ENCODE assay signal across 12 mouse cellular contexts in the genomic region with DNA sequence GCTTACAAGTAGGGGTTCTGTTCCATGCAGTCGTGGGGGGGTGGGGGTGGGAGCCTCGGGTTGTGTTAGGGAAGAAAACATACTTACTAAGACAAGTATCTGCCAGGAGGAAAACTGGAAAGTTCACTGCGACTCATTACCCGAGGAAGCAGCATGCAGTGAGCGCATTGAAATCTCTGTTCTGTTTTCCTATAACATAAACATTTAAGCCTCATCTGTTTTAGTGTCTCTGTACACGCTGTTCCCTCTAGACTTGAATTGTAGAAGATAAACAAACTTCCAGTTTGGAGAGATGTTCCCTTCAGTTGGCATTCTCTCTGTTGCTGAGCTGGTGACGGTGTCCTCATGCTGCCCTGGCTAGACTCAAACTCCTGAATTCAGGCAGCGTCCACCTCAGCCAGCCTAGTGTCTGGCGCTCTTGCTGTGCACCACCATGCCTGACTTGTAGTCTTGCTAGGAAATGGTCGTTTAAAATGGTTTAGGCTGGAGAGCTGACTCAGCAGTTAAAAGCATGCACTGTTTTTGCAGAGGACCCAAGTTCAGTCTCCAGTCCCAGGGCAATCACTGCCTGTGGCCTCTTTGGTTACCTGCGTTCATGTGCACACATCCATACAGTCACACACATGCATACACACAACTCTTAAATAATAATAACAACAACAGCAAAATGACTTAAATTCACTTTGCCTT.
DNase-seq lines count a peak whose midpoint lies in the region; ATAC-seq and TF ChIP-seq lines count a peak whose summit lies in the region.
"Had no signal": no experiment of that assay in that cellular context is flagged by ENCODE, and none has a peak within 500 bp of the region (broad histone marks: within the 10 kb centered on the region; RNA-seq: fewer than 3 reads in every experiment).

No protein-coding gene starts in this region.

- H3K4me3 ChIP-seq in lung, postnatal 0 days (ENCODE audit: low read depth, low read length), result no peak overlapping the region
- no peak overlapping the region for H3K4me3 ChIP-seq in forebrain, embryonic 12.5 days (replicated peaks)
- H3K4me3 ChIP-seq in hindbrain, postnatal 0 days (ENCODE audit: low read length), result no peak overlapping the region
- no peak overlapping the region for H3K4me3 ChIP-seq in neural tube, embryonic 15.5 days (replicated peaks)
- H3K4me3 ChIP-seq: neural tube, embryonic 12.5 days had no signal

- intact Hi-C loops in heart, postnatal 36 days (cut with DNase I), result no loop called here

- ATAC-seq in lung, postnatal 0 days, result peak; percentile 67
- ATAC-seq in forebrain, embryonic 12.5 days (ENCODE audit: low FRiP score), result no peak
- no peak for ATAC-seq in hindbrain, postnatal 0 days
- no peak for ATAC-seq in neural tube, embryonic 15.5 days (ENCODE audit: low FRiP score)

- no peaks in the 10 kb centered on the region for H3K9me3 ChIP-seq in lung, postnatal 0 days (ENCODE audit: low read length)
- no peaks in the 10 kb centered on the region for H3K9me3 ChIP-seq in forebrain, embryonic 12.5 days
- H3K9me3 ChIP-seq in hindbrain, postnatal 0 days (ENCODE audit: low read length), result no peaks in the 10 kb centered on the region
- no peaks in the 10 kb centered on the region for H3K9me3 ChIP-seq in neural tube, embryonic 15.5 days (replicated peaks)
- H3K9me3 ChIP-seq: neural tube, embryonic 12.5 days had no signal

- H3K36me3 ChIP-seq in lung, postnatal 0 days (ENCODE audit: insufficient read depth, low read length), result peaks cover 5% of the 10 kb centered on the region; the same call in 1 of the 2 replicates
- H3K36me3 ChIP-seq in forebrain, embryonic 12.5 days (replicated peaks), result peaks cover 48% of the 10 kb centered on the region
- H3K36me3 ChIP-seq in hindbrain, postnatal 0 days (ENCODE audit: insufficient read depth, low read length), result peaks cover 6% of the 10 kb centered on the region; the same call in 1 of the 2 replicates
- H3K36me3 ChIP-seq in neural tube, embryonic 15.5 days, result peaks cover 6% of the 10 kb centered on the region

- no peak overlapping the region for H3K9ac ChIP-seq in lung, postnatal 0 days (replicated peaks; ENCODE audit: low read depth)
- H3K9ac ChIP-seq in forebrain, embryonic 12.5 days, result no peak overlapping the region
- no peak overlapping the region for H3K9ac ChIP-seq in hindbrain, postnatal 0 days (replicated peaks; ENCODE audit: low read length)
- H3K9ac ChIP-seq in neural tube, embryonic 15.5 days (replicated peaks), result no peak overlapping the region

- TF ChIP-seq CTCF in lung, postnatal 0 days (IDR thresholded peaks at IDR 0.05), result no peak
- no peak for TF ChIP-seq CTCF in hindbrain, postnatal 0 days (IDR thresholded peaks at IDR 0.05; ENCODE audit: low read depth)

- DNase-seq in lung, postnatal 0 days (ENCODE audit: low spot score), result peak; percentile 72
- DNase-seq in lung, postnatal 25 days (ENCODE audit: low spot score), result no peak
- DNase-seq in hindbrain, postnatal 0 days (ENCODE audit: low spot score), result no peak
- DNase-seq in cerebellum, postnatal 10 days, result no peak
- DNase-seq in right cerebral cortex, adult 18-20 months, result no peak
- DNase-seq in heart, postnatal 36 days, result no peak
- DNase-seq: kidney, adult 9 months; thymus, postnatal 36 days had no signal

- peaks cover 11% of the 10 kb centered on the region; the same call in 1 of the 2 replicates for H3K4me1 ChIP-seq in lung, postnatal 0 days (ENCODE audit: insufficient read depth, low read depth, low read length)
- H3K4me1 ChIP-seq in forebrain, embryonic 12.5 days, result peaks cover 48% of the 10 kb centered on the region
- H3K4me1 ChIP-seq in hindbrain, postnatal 0 days (ENCODE audit: insufficient read depth, low read length), result peaks cover 12% of the 10 kb centered on the region; the same call in 1 of the 2 replicates
- peaks cover 32% of the 10 kb centered on the region for H3K4me1 ChIP-seq in neural tube, embryonic 15.5 days

- H3K4me2 ChIP-seq in lung, postnatal 0 days (replicated peaks; ENCODE audit: low read depth, low read length), result no peak overlapping the region
- H3K4me2 ChIP-seq in forebrain, embryonic 12.5 days, result no peak overlapping the region
- no peak overlapping the region for H3K4me2 ChIP-seq in hindbrain, postnatal 0 days (ENCODE audit: low read depth, low read length)
- no peak overlapping the region for H3K4me2 ChIP-seq in neural tube, embryonic 15.5 days
- H3K4me2 ChIP-seq: heart, embryonic 11.5 days had no signal

- peak overlapping the region; percentile 82 for H3K27ac ChIP-seq in lung, postnatal 0 days (ENCODE audit: low read length)
- peak overlapping the region; percentile 88 for H3K27ac ChIP-seq in forebrain, embryonic 12.5 days
- peak overlapping the region; percentile 76 for H3K27ac ChIP-seq in hindbrain, postnatal 0 days
- H3K27ac ChIP-seq in neural tube, embryonic 15.5 days (replicated peaks), result peak overlapping the region; percentile 65; the same call in 1 of the 2 replicates

- TF ChIP-seq EP300 in lung, postnatal 0 days (IDR thresholded peaks at IDR 0.05), result peak; percentile 82

- 43% methylated on average over 11 of the region's 11 CpGs for WGBS in lung, postnatal 0 days
- WGBS in forebrain, embryonic 12.5 days, result 78% methylated on average over 11 of the region's 11 CpGs
- 64% methylated on average over 11 of the region's 11 CpGs for WGBS in hindbrain, postnatal 0 days
- WGBS in neural tube, embryonic 15.5 days, result 74% methylated on average over 11 of the region's 11 CpGs

- H3K27me3 ChIP-seq in lung, postnatal 0 days (replicated peaks; ENCODE audit: insufficient read depth, low read length), result no peaks in the 10 kb centered on the region
- H3K27me3 ChIP-seq in forebrain, embryonic 12.5 days, result no peaks in the 10 kb centered on the region
- H3K27me3 ChIP-seq in hindbrain, postnatal 0 days (ENCODE audit: insufficient read depth, low read length), result no peaks in the 10 kb centered on the region
- H3K27me3 ChIP-seq in neural tube, embryonic 15.5 days (replicated peaks), result no peaks in the 10 kb centered on the region
- H3K27me3 ChIP-seq: neural tube, embryonic 12.5 days had no signal
